Mouse (Mus musculus) forebrain, embryonic 13.5 days (tissue): ENCODE results near the gene Mafg. TPM values are rescaled to one million over a fixed set of nuclear protein-coding genes. Genes with fewer than 3 reads are reported as not detected.
"Not testable (repeated sequence)": the region's sequence is repeated elsewhere in the genome, so short reads cannot be mapped to it uniquely, and the experiment has no call there.

Source experiments
- ATAC-seq: fragments of 200-750 bp; cut with Nextera tagmentation; 2 replicates; pipeline ENCODE4 v1.8.0; 2017
- H3K27ac ChIP-seq: fragments of 300-500 bp; sonication (generic); 2 replicates; pipeline ENCODE4 v1.5.1; 2015; ENCODE audit warnings: inconsistent platforms, mild to moderate bottlenecking, moderate library complexity
- H3K27me3 ChIP-seq: fragments of 300-500 bp; sonication (generic); 2 replicates; pipeline ENCODE4 v1.6.1; 2015; ENCODE audit warnings: mild to moderate bottlenecking, inconsistent platforms
- H3K36me3 ChIP-seq: fragments of 300-500 bp; sonication (generic); 2 replicates; pipeline ENCODE4 v1.6.1; 2015; ENCODE audit warnings: mild to moderate bottlenecking, inconsistent platforms; ENCODE audit not compliant: poor library complexity, severe bottlenecking
- H3K4me1 ChIP-seq: fragments of 300-500 bp; sonication (generic); 2 replicates; pipeline ENCODE4 v1.6.1; 2015; ENCODE audit warnings: inconsistent platforms
- H3K4me2 ChIP-seq: fragments of 300-500 bp; sonication (generic); 2 replicates; pipeline ENCODE4 v1.6.1; 2015; ENCODE audit warnings: inconsistent platforms, mild to moderate bottlenecking, moderate library complexity
- H3K4me3 ChIP-seq: fragments of 300-500 bp; sonication (generic); 2 replicates; pipeline ENCODE4 v1.5.1; 2015; ENCODE audit warnings: mild to moderate bottlenecking, inconsistent platforms
- H3K9ac ChIP-seq: fragments of 300-500 bp; sonication (generic); 2 replicates; pipeline ENCODE4 v1.6.1; 2015; ENCODE audit warnings: mild to moderate bottlenecking, inconsistent platforms
- H3K9me3 ChIP-seq: fragments of 300-500 bp; sonication (generic); replicated peaks from 2 replicates; pipeline ENCODE4 v1.6.1; 2016; ENCODE audit warnings: inconsistent platforms
- WGBS: fragments of 180-500 bp; shearing (Covaris S2); methylation state at CpG from one replicate; pipeline ENCODE4 v1.1.7; 2015; 5-methylcytosine and 5-hydroxymethylcytosine counted together
- polyA plus RNA-seq: library from polyadenylated mRNA; unstranded; fragments of >200 nt; fragmentation: Nextera tagmentation; extraction: Ambion mirVana; gene quantifications from 2 replicates; pipeline ENCODE4 v1.2.1, GENCODE M21; 2015

The Mafg gene
- polyA plus RNA-seq, 1 experiment from 2014 or later = 24.1 TPM

DNA sequence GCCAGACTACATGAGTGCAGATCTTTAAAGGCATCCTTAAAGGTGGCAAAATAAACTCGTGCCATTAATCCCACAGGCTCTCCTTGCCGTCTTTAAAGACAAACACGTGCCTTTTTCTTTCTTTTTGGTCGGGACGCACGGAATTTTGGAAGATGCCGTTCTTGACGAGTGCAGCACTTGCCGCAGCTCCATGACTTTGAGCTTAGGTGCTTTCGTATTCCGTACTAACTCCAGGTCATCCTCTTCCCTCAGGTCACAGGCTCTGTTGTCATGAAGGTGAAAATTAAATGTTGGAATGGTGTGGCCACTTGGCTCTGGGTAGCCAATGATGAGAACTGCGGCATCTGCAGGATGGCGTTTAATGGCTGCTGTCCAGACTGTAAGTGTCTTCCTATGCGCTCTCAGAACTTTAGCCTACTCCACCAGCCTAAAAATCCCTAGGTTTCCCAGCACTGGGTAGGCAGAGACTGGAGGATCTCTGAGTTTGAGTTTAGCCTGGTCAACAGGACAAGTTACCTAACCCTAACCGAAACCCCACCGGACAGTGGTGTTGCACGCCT lies 34.3 kb downstream of the Mafg start:
- Histone ChIP-seq H3K27me3 (no peaks in the 10 kb centered on the region), H3K9me3 (no peaks in the 10 kb centered on the region), H3K4me1 (peaks cover 33% of the 10 kb centered on the region), H3K4me3 (peak overlapping the region; percentile 100), H3K9ac (peak overlapping the region; percentile 99), H3K27ac (peak overlapping the region; percentile 87; the same call in 1 of the 2 replicates), H3K4me2 (peak overlapping the region; percentile 97), H3K36me3 (peaks cover 61% of the 10 kb centered on the region)
- whole genome bisulfite sequencing = 49% methylated on average over 17 of the region's 17 CpGs
- ATAC-seq = no peak

DNA sequence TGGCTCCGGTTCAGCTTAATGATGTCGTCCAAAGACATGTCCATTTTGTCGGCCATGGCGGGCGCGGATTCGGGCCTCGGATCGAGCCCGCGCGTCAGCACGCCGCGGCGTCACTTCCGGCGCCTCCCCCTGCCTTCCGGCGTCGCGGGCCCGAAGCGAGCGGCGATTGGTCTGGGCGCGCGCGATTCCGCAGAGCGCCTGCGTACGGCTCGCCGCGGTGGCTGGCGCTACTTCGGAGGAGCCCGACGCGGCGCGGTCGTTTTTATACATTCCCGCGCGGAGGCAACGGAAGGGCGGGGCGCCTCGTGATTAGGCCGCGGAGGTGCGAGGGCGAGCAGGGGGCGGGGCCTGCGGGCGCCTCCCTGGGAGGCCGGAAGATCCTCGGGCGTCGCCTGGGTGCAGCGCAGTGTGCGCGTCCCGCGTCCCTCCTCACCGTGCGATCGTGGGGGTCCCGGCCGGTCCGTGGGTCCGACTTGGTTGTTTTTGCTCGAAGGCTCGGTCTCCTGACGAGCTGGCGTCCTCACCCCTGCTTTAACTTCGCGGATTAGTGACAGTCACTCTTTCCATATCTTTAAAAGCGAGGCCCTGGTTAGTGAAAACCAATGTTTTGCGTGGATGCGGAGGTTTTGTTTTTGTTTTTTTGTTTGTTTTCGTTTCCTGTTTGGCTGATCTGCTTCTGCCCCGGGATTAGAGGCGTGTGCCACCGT lies 35.0 kb downstream of the Mafg start, which contains the start of the genes Alyref and Anapc11:
Gene Alyref, minus strand, starts transcription at position 83 of the 707 bp plus-strand sequence.
Gene Anapc11, plus strand, starts transcription at position 139 of the 707 bp plus-strand sequence.
- Histone ChIP-seq H3K36me3 (peaks cover 63% of the 10 kb centered on the region), H3K9ac (peak within 1 kb of the TSS; percentile 99), H3K27ac (peak within 1 kb of the TSS; percentile 87), H3K27me3 (no peaks in the 10 kb centered on the region), H3K4me2 (peak within 1 kb of the TSS; percentile 97), H3K9me3 (no peaks in the 10 kb centered on the region), H3K4me3 (peak within 1 kb of the TSS; percentile 100), H3K4me1 (peaks cover 33% of the 10 kb centered on the region)
- peak; percentile 99 for ATAC-seq
- WGBS = under 1% methylated on average over 68 of the region's 88 CpGs

DNA sequence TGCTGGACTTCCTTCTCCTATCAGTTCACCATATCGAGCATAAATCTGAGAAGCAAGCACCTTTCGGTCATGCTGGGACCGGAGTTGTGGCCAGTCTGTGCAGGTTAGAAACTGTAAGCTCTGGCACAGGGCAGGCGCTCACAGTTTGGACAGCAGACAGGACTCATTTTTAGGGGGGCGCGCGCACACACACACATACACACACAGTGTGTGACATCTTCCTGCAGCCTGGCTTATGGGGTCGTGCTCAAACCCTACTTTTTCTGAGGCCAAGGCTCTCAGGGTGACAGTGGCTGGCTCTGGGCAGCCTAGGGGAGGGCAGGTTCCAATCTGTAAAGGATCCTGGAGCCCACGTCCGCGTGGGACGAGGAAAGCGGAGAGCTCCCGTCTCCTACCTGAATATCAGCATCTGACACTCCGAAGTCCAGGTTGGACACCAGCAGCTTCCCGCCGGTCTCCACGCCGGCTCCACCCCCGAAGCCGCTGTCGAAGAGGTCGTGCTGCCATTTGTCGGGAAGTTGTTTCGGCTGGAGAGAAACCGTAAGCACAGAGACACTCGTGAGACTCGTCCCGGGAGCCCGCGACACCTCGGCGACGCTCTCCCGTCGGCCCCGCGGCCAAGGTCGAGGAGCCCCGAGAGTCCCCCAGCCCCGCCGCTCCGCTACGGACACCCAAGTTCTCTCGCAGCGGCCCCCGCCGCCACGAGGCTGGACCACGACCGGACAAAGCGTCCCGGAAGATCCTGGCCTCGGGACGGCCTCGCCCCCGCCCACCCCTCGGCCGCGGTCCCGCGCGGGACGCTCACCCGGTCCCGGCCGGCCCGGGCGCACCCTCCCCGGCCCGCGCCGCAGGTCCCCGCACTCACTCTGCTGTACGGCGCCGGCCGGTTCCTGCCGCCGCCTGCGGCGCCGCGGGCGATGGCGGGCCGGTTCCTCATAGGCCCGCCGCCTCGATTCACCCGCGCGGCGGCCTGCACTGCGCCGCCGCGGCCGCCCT lies 35.9 kb downstream of the Mafg start:
- H3K9ac ChIP-seq = peak overlapping the region; percentile 99
- ATAC-seq = peak; percentile 65
- peak overlapping the region; percentile 87 for H3K27ac ChIP-seq
- WGBS = 5% methylated on average over 78 of the region's 99 CpGs
- no peaks in the 10 kb centered on the region for H3K9me3 ChIP-seq
- H3K27me3 ChIP-seq = no peaks in the 10 kb centered on the region
- peak overlapping the region; percentile 100 for H3K4me3 ChIP-seq
- peak overlapping the region; percentile 97 for H3K4me2 ChIP-seq
- peaks cover 33% of the 10 kb centered on the region for H3K4me1 ChIP-seq
- peaks cover 63% of the 10 kb centered on the region for H3K36me3 ChIP-seq

DNA sequence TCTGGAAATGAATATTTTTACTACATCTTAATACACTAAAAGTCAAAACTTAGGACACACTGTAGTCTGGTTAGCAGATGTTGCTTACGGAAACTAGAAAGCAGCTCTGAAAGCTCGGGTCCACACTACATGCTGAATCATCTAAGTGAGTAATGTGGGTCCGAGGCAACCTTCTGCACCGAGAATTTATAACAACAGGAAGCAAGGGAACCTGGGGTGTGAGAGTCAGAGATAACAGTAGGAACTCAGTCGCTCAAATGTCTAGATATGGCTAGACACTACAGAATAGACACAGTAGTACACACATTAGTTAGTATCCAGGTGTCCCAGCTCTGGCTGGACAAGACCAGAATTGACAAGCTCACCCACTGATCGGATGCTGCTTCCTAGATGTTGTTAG lies 44.9 kb downstream of the Mafg start:
- no peaks in the 10 kb centered on the region for H3K27me3 ChIP-seq

DNA sequence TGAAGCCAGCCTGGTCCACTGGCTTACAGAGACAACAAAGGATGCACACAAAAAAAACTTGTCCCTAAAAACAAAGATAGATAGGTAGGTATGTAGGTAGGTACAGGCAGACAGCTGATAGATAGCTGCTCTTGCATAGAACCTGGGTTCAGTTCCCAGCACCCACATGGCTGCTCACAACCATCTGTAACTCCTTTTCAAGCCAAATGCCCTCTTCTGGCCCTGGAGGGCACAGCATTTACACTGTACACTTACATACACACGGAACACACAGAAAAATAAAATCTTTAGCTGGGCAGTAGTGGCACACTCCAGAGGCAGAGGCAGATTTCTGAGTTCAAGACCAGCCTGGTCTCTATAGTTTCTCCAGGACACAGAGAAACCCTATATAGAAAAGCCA lies 49.5 kb downstream of the Mafg start:
- Histone ChIP-seq H3K9me3 (no peaks in the 10 kb centered on the region), H3K4me3 (no peak overlapping the region), H3K4me1 (peaks cover 27% of the 10 kb centered on the region), H3K27ac (no peak overlapping the region), H3K36me3 (peaks cover 67% of the 10 kb centered on the region), H3K9ac (no peak overlapping the region), H3K27me3 (no peaks in the 10 kb centered on the region), H3K4me2 (no peak overlapping the region)
- 97% methylated on average over 1 of the region's 1 CpGs for WGBS
- no peak for ATAC-seq

More for the DNA sequence above, 44.9 kb downstream of the Mafg start:
- Histone ChIP-seq H3K4me2 (no peak overlapping the region), H3K4me3 (no peak overlapping the region), H3K36me3 (peaks cover 96% of the 10 kb centered on the region), H3K4me1 (no peaks in the 10 kb centered on the region), H3K9me3 (no peaks in the 10 kb centered on the region), H3K9ac (no peak overlapping the region), H3K27ac (no peak overlapping the region)
- 93% methylated on average over 6 of the region's 6 CpGs for WGBS
- no peak for ATAC-seq

DNA sequence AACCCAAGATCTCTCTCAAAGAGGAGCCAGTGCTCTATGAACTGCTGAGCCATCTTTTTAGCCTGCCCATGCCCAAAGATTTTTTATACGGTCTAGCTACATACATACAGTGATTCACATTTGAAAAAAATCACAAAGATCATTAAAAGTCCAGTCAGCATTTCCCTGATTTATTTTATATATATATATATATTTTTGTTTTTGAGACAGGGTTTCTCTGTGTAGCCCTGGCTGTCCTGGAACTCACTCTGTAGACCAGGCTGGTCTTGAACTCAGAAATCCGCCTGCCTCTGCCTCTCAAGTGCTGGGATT lies 50.5 kb downstream of the Mafg start:
- peaks cover 67% of the 10 kb centered on the region for H3K36me3 ChIP-seq
- peaks cover 30% of the 10 kb centered on the region for H3K4me1 ChIP-seq
- H3K9me3 ChIP-seq, H3K27me3 ChIP-seq, H3K4me2 ChIP-seq, H3K4me3 ChIP-seq, H3K9ac ChIP-seq, H3K27ac ChIP-seq, ATAC-seq: not testable (repeated sequence)
- 92% methylated on average over 2 of the region's 2 CpGs for WGBS

DNA sequence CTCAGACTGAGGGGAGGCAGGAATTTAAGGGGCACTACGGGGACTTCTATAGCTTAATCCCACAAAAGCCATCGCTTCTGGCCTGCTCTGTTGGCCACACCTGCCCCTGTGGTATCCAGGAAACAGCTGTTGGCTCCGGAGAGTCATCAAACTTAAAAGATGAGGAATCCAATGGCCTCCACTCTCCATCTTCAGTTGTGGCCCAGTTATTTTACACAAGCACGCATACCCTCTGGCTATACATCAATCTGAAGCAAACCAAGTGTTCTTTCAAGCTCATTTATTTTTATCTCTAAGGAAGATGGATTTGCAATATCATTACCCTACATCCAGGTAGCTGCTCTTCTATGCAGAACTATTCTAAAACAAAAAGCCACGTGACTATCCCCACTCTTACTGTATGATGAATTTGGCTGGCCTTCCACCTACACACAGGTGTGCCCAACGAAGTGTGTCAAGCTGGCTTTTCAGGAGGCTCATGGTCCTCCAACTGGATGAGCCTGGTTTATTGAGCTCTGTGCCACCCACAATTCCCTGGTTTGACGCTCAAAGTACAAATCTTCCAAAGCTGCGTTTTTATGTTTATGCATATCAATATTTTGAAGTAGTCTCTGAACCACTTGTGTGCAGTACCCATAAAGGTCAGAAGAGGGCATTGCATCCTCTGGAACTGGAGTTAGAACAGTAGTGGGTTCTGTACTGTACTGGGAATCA lies 51.0 kb downstream of the Mafg start:
- H3K4me2 ChIP-seq = peak overlapping the region; percentile 97
- H3K4me3 ChIP-seq = peak overlapping the region; percentile 95
- H3K4me1 ChIP-seq = peaks cover 30% of the 10 kb centered on the region
- WGBS = 76% methylated on average over 8 of the region's 8 CpGs
- H3K9ac ChIP-seq = peak overlapping the region; percentile 95
- no peaks in the 10 kb centered on the region for H3K27me3 ChIP-seq
- peaks cover 67% of the 10 kb centered on the region for H3K36me3 ChIP-seq
- no peak for ATAC-seq
- no peaks in the 10 kb centered on the region for H3K9me3 ChIP-seq
- H3K27ac ChIP-seq = peak overlapping the region; percentile 93

DNA sequence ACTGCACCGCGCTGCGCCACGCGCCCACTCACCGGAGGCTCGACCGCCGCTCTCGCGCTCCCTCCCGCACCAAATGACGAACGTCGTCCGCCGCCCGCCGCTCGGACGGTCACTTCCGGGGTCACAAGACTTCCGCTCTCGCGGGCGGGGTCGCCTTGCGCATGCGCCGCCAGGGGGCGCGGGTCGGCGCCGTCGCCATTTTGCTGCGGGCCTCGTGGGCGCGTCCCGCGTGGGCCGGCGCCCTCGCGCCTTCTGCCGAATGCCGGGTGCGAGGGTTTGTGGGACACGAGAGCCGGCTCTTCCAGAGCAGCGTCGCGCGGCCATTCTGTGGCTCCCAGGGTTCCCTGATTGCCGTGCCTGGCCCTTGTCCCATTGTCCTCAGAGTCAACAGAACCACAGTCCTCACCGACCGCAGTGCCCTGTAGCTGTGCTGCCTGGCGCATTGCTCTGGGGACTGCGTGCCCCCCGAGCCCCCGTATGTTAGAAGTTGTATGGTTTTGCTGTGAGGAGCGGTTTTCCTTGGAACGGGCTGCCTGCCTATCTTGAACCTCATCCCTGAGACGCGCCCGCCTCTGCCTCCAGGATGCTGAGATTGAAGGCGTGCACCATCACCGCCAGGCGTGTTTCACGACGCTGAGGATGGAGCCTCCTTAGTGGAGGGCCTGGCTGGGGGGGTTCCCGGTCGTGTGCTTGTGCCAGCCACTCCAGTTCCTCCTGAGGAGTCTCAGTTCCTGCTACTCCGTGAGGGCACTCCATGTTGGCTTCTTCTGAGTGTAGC lies 51.7 kb downstream of the Mafg start, which contains the start of gene Arhgdia:
Gene Arhgdia, minus strand, starts transcription at position 135 of the 778 bp plus-strand sequence.
- ATAC-seq = peak; percentile 58
- no peaks in the 10 kb centered on the region for H3K9me3 ChIP-seq
- H3K4me3 ChIP-seq = peak within 1 kb of the TSS; percentile 95
- H3K4me1 ChIP-seq = peaks cover 30% of the 10 kb centered on the region
- H3K27me3 ChIP-seq = no peaks in the 10 kb centered on the region
- H3K36me3 ChIP-seq = peaks cover 66% of the 10 kb centered on the region
- H3K27ac ChIP-seq = peak within 1 kb of the TSS; percentile 93
- peak within 1 kb of the TSS; percentile 97 for H3K4me2 ChIP-seq
- peak within 1 kb of the TSS; percentile 95 for H3K9ac ChIP-seq
- 5% methylated on average over 65 of the region's 75 CpGs for WGBS

DNA sequence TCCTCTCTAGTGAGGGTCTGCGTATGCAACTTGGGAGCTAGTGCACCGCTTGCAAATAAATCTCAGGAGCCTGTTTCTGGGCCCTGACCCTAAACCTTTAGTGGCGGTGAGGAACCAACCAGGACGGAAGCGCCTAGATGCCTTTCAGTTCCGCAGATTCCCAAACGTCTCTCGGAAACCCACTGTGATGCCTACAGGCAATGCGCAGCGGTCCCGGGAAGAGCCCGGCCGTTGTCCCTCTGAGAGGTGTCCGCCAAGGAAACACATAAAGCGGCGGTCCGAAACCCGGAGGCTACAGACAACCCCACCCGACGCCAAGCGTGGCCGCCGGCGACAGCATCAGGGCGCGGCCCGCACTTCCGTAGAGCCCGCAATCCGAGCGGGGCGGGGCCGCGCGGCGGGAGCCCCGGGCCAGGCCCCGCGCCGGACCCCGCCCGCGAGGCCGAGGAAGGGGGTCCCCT lies 52.5 kb downstream of the Mafg start:
- peak; percentile 39 for ATAC-seq
- H3K4me3 ChIP-seq = peak overlapping the region; percentile 95
- H3K9me3 ChIP-seq = no peaks in the 10 kb centered on the region
- H3K4me1 ChIP-seq = peaks cover 30% of the 10 kb centered on the region
- peak overlapping the region; percentile 97 for H3K4me2 ChIP-seq
- peak overlapping the region; percentile 93 for H3K27ac ChIP-seq
- H3K36me3 ChIP-seq = peaks cover 59% of the 10 kb centered on the region
- under 1% methylated on average over 33 of the region's 44 CpGs for WGBS
- peak overlapping the region; percentile 95 for H3K9ac ChIP-seq
- H3K27me3 ChIP-seq = no peaks in the 10 kb centered on the region

DNA sequence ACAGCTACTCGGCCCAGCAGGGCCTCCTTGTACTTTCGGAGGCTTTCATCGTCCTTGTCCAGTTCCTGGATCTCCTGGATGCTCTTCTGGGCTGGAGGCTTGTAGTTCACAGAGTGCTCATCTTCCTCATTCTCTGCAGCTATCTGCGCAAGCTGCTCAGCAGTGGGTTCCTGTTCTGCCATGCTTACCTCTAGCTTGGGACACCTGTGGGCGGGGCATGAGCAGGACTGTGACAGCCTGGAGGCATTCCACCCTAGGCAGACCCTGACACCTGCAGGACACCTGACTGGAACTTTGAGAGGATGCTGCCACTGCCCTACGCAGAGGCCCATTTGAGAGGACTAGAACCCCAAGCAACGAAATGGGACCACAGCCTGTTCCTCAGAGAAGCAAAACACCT lies 53.2 kb downstream of the Mafg start:
- Histone ChIP-seq H3K36me3 (peaks cover 51% of the 10 kb centered on the region), H3K4me2 (peak overlapping the region; percentile 97), H3K4me3 (peak overlapping the region; percentile 95), H3K9ac (peak overlapping the region; percentile 95), H3K27ac (peak overlapping the region; percentile 93), H3K27me3 (no peaks in the 10 kb centered on the region), H3K4me1 (peaks cover 30% of the 10 kb centered on the region), H3K9me3 (no peaks in the 10 kb centered on the region)
- WGBS = 66% methylated on average over 7 of the region's 7 CpGs
- ATAC-seq = no peak
